In genomic region chr6:99666318-99667171, GRCm38 (mm10) we compare ENCODE assay signal across 8 mouse cellular contexts. TPM values are rescaled to one million over a fixed set of nuclear protein-coding genes. Genes with fewer than 3 reads are reported as not detected.
DNase-seq lines count a peak whose midpoint lies in the region; ATAC-seq lines count a peak whose summit lies in the region.

Gene Eif4e3 (minus strand): TSS chr6:99666771.
Gene Gm20696 (minus strand): TSS chr6:99666797.

- no peaks in the 10 kb centered on the region for H3K27me3 ChIP-seq in embryonic facial prominence, embryonic 11.5 days (ENCODE audit: control insufficient read depth, insufficient read depth, low read length)
- peaks cover 38% of the 10 kb centered on the region for H3K27me3 ChIP-seq in heart, embryonic 12.5 days (replicated peaks)
- no peaks in the 10 kb centered on the region for H3K27me3 ChIP-seq in kidney, embryonic 14.5 days (ENCODE audit: control insufficient read depth, insufficient read depth, low read length)
- no peaks in the 10 kb centered on the region for H3K27me3 ChIP-seq in lung, embryonic 16.5 days (ENCODE audit: control insufficient read depth, insufficient read depth, low read depth, low read length)

- H3K4me3 ChIP-seq in embryonic facial prominence, embryonic 11.5 days (ENCODE audit: low read depth, low read length): peak within 1 kb of the TSS; percentile 57
- H3K4me3 ChIP-seq in heart, embryonic 12.5 days: peak within 1 kb of the TSS; percentile 88
- peak within 1 kb of the TSS; percentile 71 for H3K4me3 ChIP-seq in kidney, embryonic 14.5 days (ENCODE audit: low read length)
- peak within 1 kb of the TSS; percentile 85 for H3K4me3 ChIP-seq in lung, embryonic 16.5 days (ENCODE audit: low read length)

- no peaks in the 10 kb centered on the region for H3K36me3 ChIP-seq in embryonic facial prominence, embryonic 11.5 days (replicated peaks; ENCODE audit: control insufficient read depth, insufficient read depth, low read depth, low read length)
- no peaks in the 10 kb centered on the region for H3K36me3 ChIP-seq in heart, embryonic 12.5 days
- no peaks in the 10 kb centered on the region for H3K36me3 ChIP-seq in kidney, embryonic 14.5 days (ENCODE audit: control insufficient read depth, insufficient read depth, low read length)
- H3K36me3 ChIP-seq in lung, embryonic 16.5 days (ENCODE audit: control insufficient read depth, insufficient read depth, low read length): 0 out of 2 replicates have a peak, but pooled peaks cover 2% of the 10 kb centered on the region

- H3K4me1 ChIP-seq in embryonic facial prominence, embryonic 11.5 days (ENCODE audit: control insufficient read depth, insufficient read depth, low read length): no peaks in the 10 kb centered on the region; the same call in 1 of the 2 replicates
- peaks cover 18% of the 10 kb centered on the region; the same call in 1 of the 2 replicates for H3K4me1 ChIP-seq in heart, embryonic 12.5 days (replicated peaks)
- H3K4me1 ChIP-seq in kidney, embryonic 14.5 days (ENCODE audit: control insufficient read depth, insufficient read depth, low read length): 0 out of 2 replicates have a peak, but pooled peaks cover 5% of the 10 kb centered on the region
- peaks cover 20% of the 10 kb centered on the region for H3K4me1 ChIP-seq in lung, embryonic 16.5 days (replicated peaks; ENCODE audit: control insufficient read depth, insufficient read depth, low read length)

- 0 out of 2 replicates have a peak within 1 kb of the TSS, but pooled peaks have one; percentile 10 for H3K27ac ChIP-seq in embryonic facial prominence, embryonic 11.5 days (replicated peaks; ENCODE audit: low read depth, low read length)
- no peak within 1 kb of the TSS for H3K27ac ChIP-seq in heart, embryonic 12.5 days (ENCODE audit: poor library complexity, severe bottlenecking)
- peak within 1 kb of the TSS; percentile 60 for H3K27ac ChIP-seq in kidney, embryonic 14.5 days (ENCODE audit: low read depth, low read length)
- H3K27ac ChIP-seq in lung, embryonic 16.5 days (ENCODE audit: low read length): peak within 1 kb of the TSS; percentile 63

- peak within 1 kb of the TSS; percentile 91 for H3K4me2 ChIP-seq in embryonic facial prominence, embryonic 11.5 days (ENCODE audit: low read depth, low read length)
- peak within 1 kb of the TSS; percentile 96 for H3K4me2 ChIP-seq in heart, embryonic 12.5 days
- peak within 1 kb of the TSS; percentile 80 for H3K4me2 ChIP-seq in kidney, embryonic 14.5 days (replicated peaks; ENCODE audit: low read depth, low read length)
- peak within 1 kb of the TSS; percentile 89 for H3K4me2 ChIP-seq in lung, embryonic 16.5 days (ENCODE audit: low read depth, low read length)

- no peaks in the 10 kb centered on the region for H3K9me3 ChIP-seq in embryonic facial prominence, embryonic 11.5 days (replicated peaks; ENCODE audit: control insufficient read depth, low read length)
- no peaks in the 10 kb centered on the region for H3K9me3 ChIP-seq in heart, embryonic 12.5 days (replicated peaks)
- H3K9me3 ChIP-seq in kidney, embryonic 14.5 days (ENCODE audit: control insufficient read depth, low read length): no peaks in the 10 kb centered on the region
- H3K9me3 ChIP-seq in lung, embryonic 16.5 days (ENCODE audit: control insufficient read depth, low read length): no peaks in the 10 kb centered on the region

- peak; percentile 69 for ATAC-seq in embryonic facial prominence, embryonic 11.5 days (replicated peaks; ENCODE audit: insufficient number of reproducible peaks, low FRiP score, low TSS enrichment, low read depth)
- ATAC-seq in heart, embryonic 12.5 days (ENCODE audit: insufficient number of reproducible peaks, low FRiP score): peak; percentile 74
- ATAC-seq in kidney, embryonic 14.5 days (ENCODE audit: low FRiP score, low TSS enrichment): peak; percentile 88
- ATAC-seq in lung, embryonic 16.5 days (ENCODE audit: low read depth): peak; percentile 92
- peak; percentile 7; the same call in 1 of the 2 replicates for ATAC-seq in neutrophil, adult 5-6 weeks (ENCODE audit: extremely low read depth, insufficient number of reproducible peaks, low FRiP score, poor library complexity, severe bottlenecking)

- peak within 1 kb of the TSS; percentile 87 for H3K9ac ChIP-seq in embryonic facial prominence, embryonic 11.5 days (replicated peaks; ENCODE audit: low read length)
- peak within 1 kb of the TSS; percentile 83 for H3K9ac ChIP-seq in heart, embryonic 12.5 days
- peak within 1 kb of the TSS; percentile 78 for H3K9ac ChIP-seq in kidney, embryonic 14.5 days (ENCODE audit: low read depth, low read length)
- H3K9ac ChIP-seq in lung, embryonic 16.5 days (ENCODE audit: low read length): peak within 1 kb of the TSS; percentile 84

- peak; percentile 37 to 45 for DNase-seq in B cell, adult 2 months
- DNase-seq in adrenal gland, adult 2 months: peak; percentile 79
- peak; percentile 61 for DNase-seq in embryonic facial prominence, embryonic 11.5 days (ENCODE audit: low spot score)
- no peak for DNase-seq in right cerebral cortex, adult 2 months (ENCODE audit: low spot score in 2 of 2)

- under 1% methylated on average over 70 of the region's 75 CpGs for WGBS in embryonic facial prominence, embryonic 11.5 days
- under 1% methylated on average over 61 of the region's 75 CpGs for WGBS in heart, embryonic 12.5 days
- WGBS in kidney, embryonic 14.5 days: under 1% methylated on average over 57 of the region's 75 CpGs
- WGBS in lung, embryonic 16.5 days: under 1% methylated on average over 41 of the region's 75 CpGs

RNA-seq across cellular contexts. Expression of gene Eif4e3, which starts in this region (rescaled TPM):
- total RNA-seq in adrenal gland, adult 2 months (2021): 10 to 100 TPM; 30.2 to 32.6 TPM
- 5.4 and 6.9 TPM in 2 replicates for polyA plus RNA-seq in adrenal gland, adult 2 months (2012; rRNA removed)
- 16.8 and 19.3 TPM in 2 replicates for polyA plus RNA-seq in embryonic facial prominence, embryonic 11.5 days (2014; fragmentation: Nextera tagmentation; extraction: Ambion mirVana)
- 5.6 and 5.7 TPM in 2 replicates for polyA plus RNA-seq in heart, embryonic 12.5 days (2016; fragmentation: Nextera tagmentation; extraction: Ambion mirVana)
- 19.5 TPM in 2 replicates for polyA plus RNA-seq in kidney, embryonic 14.5 days (2014; fragmentation: Nextera tagmentation; extraction: Ambion mirVana)
- 26.1 and 26.3 TPM in 2 replicates for polyA plus RNA-seq in lung, embryonic 16.5 days (2015; fragmentation: Nextera tagmentation; extraction: Ambion mirVana)
- total RNA-seq in neutrophil, adult 5-6 weeks (2017): 20.5 and 23.5 TPM in 2 replicates

RNA-seq across cellular contexts. Expression of gene Gm20696, which starts in this region (rescaled TPM):
- 1 to 10 TPM; 2.3 to 3.0 TPM for total RNA-seq in adrenal gland, adult 2 months (2021)
- 1.8 and 1.9 TPM in 2 replicates for polyA plus RNA-seq in adrenal gland, adult 2 months (2012; rRNA removed)
- polyA plus RNA-seq in embryonic facial prominence, embryonic 11.5 days (2014; fragmentation: Nextera tagmentation; extraction: Ambion mirVana): 2.5 and 3.0 TPM in 2 replicates
- 2.6 and 2.7 TPM in 2 replicates for polyA plus RNA-seq in heart, embryonic 12.5 days (2016; fragmentation: Nextera tagmentation; extraction: Ambion mirVana)
- 4.9 and 7.5 TPM in 2 replicates for polyA plus RNA-seq in kidney, embryonic 14.5 days (2014; fragmentation: Nextera tagmentation; extraction: Ambion mirVana)
- 2.3 and 2.5 TPM in 2 replicates for polyA plus RNA-seq in lung, embryonic 16.5 days (2015; fragmentation: Nextera tagmentation; extraction: Ambion mirVana)
- total RNA-seq in neutrophil, adult 5-6 weeks (2017): 58.0 and 58.2 TPM in 2 replicates

Comparison
In these comparisons a context has a peak if more than half of its experiments do, and no peak if none do; other contexts are left out.
1. RNA of gene Gm20696 (total RNA-seq): 58.0 to 58.2 TPM in neutrophil, adult 5-6 weeks; 2.3 to 3.0 TPM in adrenal gland, adult 2 months; every median in the first group is over 10 times any median in the second.
2. DNase-seq: peak in B cell, adult 2 months (2 of 2), adrenal gland, adult 2 months (single experiment) and embryonic facial prominence, embryonic 11.5 days (single experiment); none in right cerebral cortex, adult 2 months (0 of 2).
3. ATAC-seq: peak in every context shown above with its lines; median percentile 92 in lung, embryonic 16.5 days; 88 in kidney, embryonic 14.5 days; 74 in heart, embryonic 12.5 days; 69 in embryonic facial prominence, embryonic 11.5 days; 7 in neutrophil, adult 5-6 weeks.
4. Peak in every context shown above with its lines, with median percentiles within 50 percentile points of each other: H3K4me2 ChIP-seq, H3K4me3 ChIP-seq and H3K9ac ChIP-seq.